Mouse (Mus musculus) B cell, adult 62 days (primary cell): ENCODE measurements around the gene Cyb5rl. TPM values are rescaled to one million over a fixed set of nuclear protein-coding genes. Genes with fewer than 3 reads are reported as not detected.

ENCODE experiments used
- total RNA-seq: library from RNA; stranded (reverse); gene quantifications from 4 replicates; pipeline ENCODE4 v1.2.4, GENCODE M21; 2023

The Cyb5rl gene
- total RNA-seq, result 6.3 to 17.5 TPM (median 12.8 TPM) in 4 replicates

GRCm38 (mm10) chr4:107066252-107067124, at the start of gene Cyb5rl, which contains the start of gene Mrpl37:
Gene Cyb5rl (plus strand): TSS chr4:107066988.
Gene Mrpl37 (minus strand): TSS chr4:107066868.

GRCm38 (mm10) chr4:107096841-107097373, 30.1 kb downstream of the Cyb5rl start, which contains the start of gene Cdcp2:
Gene Cdcp2 (plus strand): TSS chr4:107096891.

Other genes with a start within 250 kb of the Cyb5rl start
- gene Ssbp3, start 156.3 kb upstream of the Cyb5rl start, total RNA-seq, result 29.9 to 42.2 TPM (median 37.5 TPM) in 4 replicates
- 69.3 to 77.2 TPM (median 75.1 TPM) in 4 replicates for gene Mrpl37, start 120 bp upstream of the Cyb5rl start, total RNA-seq
- 0.22 to 0.95 TPM in 2 of 4 replicates, not detected in the others for gene Cdcp2, start 29.9 kb downstream of the Cyb5rl start, total RNA-seq
- 76.8 to 87.5 TPM (median 81.0 TPM) in 4 replicates for gene Tmem59, start 111.4 kb downstream of the Cyb5rl start, total RNA-seq
- 33.6 to 40.0 TPM (median 36.0 TPM) in 4 replicates for gene Tceanc2, start 112.1 kb downstream of the Cyb5rl start, total RNA-seq
- not detected in 4 replicates for gene Ldlrad1, start 142.2 kb downstream of the Cyb5rl start, total RNA-seq
- gene Lrrc42, start 186.5 kb downstream of the Cyb5rl start, total RNA-seq, result 16.1 to 25.8 TPM (median 22.4 TPM) in 4 replicates
- 9.9 to 19.2 TPM (median 13.7 TPM) in 4 replicates for gene Hspb11, start 186.6 kb downstream of the Cyb5rl start, total RNA-seq
- not detected in 4 replicates for gene Dio1, start 240.2 kb downstream of the Cyb5rl start, total RNA-seq
- gene Yipf1, start 247.4 kb downstream of the Cyb5rl start, total RNA-seq, result 37.6 to 46.4 TPM (median 43.4 TPM) in 4 replicates